Mouse (Mus musculus): ENCODE results near the gene Stx1a. TPM values are rescaled to one million over a fixed set of nuclear protein-coding genes. Genes with fewer than 3 reads are reported as not detected.

Gene Stx1a
- polyA plus RNA-seq, 1 experiment from 2014 or later, result 0.26 TPM

DNA sequence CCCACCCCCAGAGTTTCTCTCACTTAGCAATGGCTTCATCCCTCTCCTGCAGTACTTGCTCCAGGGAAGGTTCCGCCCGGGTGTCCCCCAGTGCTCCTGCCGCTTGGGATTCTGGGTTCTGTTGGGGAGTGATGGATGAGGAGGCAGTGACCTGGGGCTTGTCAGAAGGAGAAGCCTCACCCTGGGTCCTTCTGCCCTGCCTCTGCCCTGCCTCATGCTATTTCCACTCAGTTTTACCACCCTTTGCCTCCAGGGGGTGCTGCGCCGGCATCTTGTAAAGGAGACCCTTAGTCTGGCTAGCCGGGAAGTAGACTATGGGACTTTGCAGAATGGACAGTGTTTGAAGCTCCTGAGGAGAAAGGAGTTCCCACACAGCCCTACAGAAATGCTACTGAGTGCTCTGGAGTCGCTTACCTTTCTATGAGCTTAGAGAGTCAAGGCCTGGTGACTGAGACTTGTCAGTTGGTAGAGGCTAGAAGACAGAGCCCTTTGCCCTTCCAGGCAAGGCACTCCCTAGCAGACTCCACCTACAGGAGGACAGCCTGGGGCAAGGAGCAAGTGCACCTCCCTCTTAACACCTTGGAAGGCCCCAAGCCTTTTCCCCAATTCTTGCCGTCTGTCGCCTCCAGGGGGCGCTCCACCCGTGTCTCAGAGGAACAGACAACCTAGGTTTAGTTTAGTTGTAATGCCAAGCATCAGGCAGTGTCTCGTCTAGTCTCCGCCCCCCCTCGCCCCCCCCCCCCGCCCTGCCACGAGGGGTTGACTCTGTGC is 10.4 kb upstream of the Stx1a start:
- WGBS (ENCODE audit: missing documents), result 29% methylated on average over 16 of the region's 16 CpGs
- no peak overlapping the region for H3K27ac ChIP-seq
- H3K79me2 ChIP-seq (ENCODE audit: inconsistent target), result no peaks in the 10 kb centered on the region
- H3K36me3 ChIP-seq (ENCODE audit: inconsistent target), result no peaks in the 10 kb centered on the region
- no peak overlapping the region for H3K4me3 ChIP-seq (ENCODE audit: inconsistent target)

DNA sequence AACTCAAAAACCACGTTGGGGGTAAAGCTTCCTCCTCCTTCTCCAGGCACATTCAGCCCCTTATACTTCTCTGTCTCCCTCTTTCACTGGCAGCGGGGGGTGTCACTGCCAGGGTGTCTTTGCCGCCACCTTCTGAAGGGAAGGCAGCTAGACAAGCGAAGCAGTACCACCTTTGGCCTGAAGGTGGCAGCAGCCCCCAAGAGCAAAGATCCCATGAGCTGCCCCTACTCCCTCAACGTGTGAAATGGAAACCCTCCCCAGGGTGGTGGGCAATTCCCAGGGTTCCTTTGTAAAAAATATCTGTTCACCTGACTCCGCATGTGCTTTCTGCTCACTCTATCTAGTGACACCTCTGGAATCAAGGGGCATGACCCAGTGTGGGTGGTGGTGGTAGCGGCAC is 7.8 kb upstream of the Stx1a start:
- Histone ChIP-seq H3K79me2 (ENCODE audit: inconsistent target) (no peaks in the 10 kb centered on the region), H3K27ac (no peak overlapping the region), H3K36me3 (ENCODE audit: inconsistent target) (no peaks in the 10 kb centered on the region), H3K4me3 (ENCODE audit: inconsistent target) (no peak overlapping the region)
- WGBS (ENCODE audit: missing documents), result 17% methylated on average over 7 of the region's 7 CpGs

DNA sequence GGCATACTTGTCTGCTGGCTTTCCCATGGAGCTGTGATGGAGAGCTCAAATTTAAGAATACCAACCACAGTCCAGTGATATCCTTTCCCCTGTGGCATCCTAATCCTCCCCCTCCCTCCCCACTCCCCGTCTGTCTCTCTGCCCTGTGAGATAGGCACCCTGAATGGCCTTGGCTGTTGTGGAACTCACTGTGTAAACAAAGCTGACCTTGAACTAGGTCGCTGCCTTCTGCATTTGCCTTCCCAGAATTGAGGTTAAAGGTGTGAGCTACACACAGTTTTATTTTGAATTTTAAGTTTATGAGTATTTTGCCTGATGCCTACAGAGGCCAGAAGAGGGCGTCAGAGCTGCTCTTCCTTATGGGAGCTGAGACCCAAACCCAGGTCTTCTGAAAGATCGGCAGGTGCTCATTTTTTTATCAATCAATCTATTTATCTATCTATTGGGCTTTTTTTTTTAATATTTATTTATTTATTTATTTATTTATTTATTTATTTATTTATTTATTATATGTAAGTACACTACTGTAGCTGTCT is 7.0 kb upstream of the Stx1a start:
- Histone ChIP-seq H3K27ac (no peak overlapping the region), H3K79me2 (ENCODE audit: inconsistent target) (no peaks in the 10 kb centered on the region), H3K4me3 (ENCODE audit: inconsistent target) (no peak overlapping the region), H3K36me3 (ENCODE audit: inconsistent target) (no peaks in the 10 kb centered on the region)
- 69% methylated on average over 4 of the region's 4 CpGs for WGBS (ENCODE audit: missing documents)

DNA sequence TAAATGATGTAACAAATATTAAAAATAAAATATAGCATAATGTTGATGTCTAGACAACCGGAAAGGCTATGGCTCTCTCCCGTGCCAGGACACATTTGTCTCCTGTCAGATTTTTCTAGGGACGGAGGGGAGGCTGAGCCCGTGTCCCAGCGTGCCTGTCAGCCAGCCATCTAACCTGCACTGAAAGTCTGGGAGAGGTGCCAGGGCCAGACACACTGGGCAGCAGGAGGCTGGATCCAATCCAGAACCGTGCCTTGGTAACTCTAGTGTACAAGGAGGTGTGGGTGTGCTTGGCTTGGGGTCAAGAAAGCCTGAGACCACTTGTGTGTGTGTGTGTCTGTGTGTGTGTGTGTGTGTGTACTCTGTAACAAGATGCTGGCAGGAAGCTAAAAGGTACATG is 1.5 kb upstream of the Stx1a start:
- 29% methylated on average over 6 of the region's 6 CpGs for WGBS (ENCODE audit: missing documents)
- no peaks in the 10 kb centered on the region for H3K36me3 ChIP-seq (ENCODE audit: inconsistent target)
- no peak overlapping the region for H3K27ac ChIP-seq
- H3K79me2 ChIP-seq (ENCODE audit: inconsistent target), result no peaks in the 10 kb centered on the region
- no peak overlapping the region for H3K4me3 ChIP-seq (ENCODE audit: inconsistent target)

DNA sequence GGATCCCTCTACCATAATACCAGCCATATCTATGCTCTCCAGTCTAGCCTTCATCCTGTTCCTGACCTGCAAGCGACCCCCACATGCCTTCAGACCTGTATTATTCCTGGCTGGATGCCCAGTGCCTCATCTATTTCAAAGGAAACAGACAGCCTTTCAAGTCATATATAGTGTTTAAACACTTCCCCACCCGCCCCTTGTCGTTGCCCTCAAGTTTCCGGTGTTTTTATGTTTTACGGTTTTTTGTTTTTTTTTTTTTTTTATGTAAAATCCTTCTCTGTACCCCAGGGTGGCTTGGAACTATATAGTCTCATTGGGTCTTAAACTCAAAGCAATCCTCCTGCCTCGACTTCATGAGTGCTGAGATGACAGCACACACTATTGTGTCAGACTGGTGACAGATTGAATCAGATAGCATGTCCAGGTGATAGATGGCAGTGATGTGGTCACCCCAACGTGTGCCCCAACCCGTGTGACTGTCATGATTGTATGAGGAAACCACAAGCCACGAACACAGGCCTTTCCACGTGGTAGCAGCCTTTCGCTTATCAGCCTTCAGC is 1.5 kb downstream of the Stx1a start:
- 17% methylated on average over 11 of the region's 11 CpGs for WGBS (ENCODE audit: missing documents)
- H3K79me2 ChIP-seq (ENCODE audit: inconsistent target), result no peaks in the 10 kb centered on the region
- no peak overlapping the region for H3K27ac ChIP-seq
- no peak overlapping the region for H3K4me3 ChIP-seq (ENCODE audit: inconsistent target)
- no peaks in the 10 kb centered on the region for H3K36me3 ChIP-seq (ENCODE audit: inconsistent target)

DNA sequence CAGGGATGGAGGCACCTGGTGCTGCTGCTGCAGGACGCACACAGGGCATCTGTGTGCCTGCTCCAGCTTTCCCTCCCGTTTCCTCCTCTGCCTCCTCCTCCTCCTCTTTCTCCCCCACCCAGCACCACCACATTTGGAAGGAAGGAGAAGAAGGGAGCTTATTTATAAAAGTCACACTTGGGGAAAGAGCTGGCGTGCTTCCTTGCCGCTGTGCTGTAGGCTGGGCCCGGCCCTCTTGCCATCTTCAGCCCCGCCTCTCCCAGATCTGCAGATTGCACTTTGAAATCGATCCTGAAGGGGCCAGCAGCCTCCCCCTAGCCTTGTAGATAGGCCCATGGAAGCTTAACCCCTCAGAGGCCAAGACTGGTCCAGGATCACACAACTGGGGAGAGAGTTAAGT is 2.6 kb downstream of the Stx1a start:
- Histone ChIP-seq H3K4me3 (ENCODE audit: inconsistent target) (no peak overlapping the region), H3K79me2 (ENCODE audit: inconsistent target) (no peaks in the 10 kb centered on the region), H3K27ac (no peak overlapping the region), H3K36me3 (ENCODE audit: inconsistent target) (no peaks in the 10 kb centered on the region)
- WGBS (ENCODE audit: missing documents), result 15% methylated on average over 7 of the region's 7 CpGs

DNA sequence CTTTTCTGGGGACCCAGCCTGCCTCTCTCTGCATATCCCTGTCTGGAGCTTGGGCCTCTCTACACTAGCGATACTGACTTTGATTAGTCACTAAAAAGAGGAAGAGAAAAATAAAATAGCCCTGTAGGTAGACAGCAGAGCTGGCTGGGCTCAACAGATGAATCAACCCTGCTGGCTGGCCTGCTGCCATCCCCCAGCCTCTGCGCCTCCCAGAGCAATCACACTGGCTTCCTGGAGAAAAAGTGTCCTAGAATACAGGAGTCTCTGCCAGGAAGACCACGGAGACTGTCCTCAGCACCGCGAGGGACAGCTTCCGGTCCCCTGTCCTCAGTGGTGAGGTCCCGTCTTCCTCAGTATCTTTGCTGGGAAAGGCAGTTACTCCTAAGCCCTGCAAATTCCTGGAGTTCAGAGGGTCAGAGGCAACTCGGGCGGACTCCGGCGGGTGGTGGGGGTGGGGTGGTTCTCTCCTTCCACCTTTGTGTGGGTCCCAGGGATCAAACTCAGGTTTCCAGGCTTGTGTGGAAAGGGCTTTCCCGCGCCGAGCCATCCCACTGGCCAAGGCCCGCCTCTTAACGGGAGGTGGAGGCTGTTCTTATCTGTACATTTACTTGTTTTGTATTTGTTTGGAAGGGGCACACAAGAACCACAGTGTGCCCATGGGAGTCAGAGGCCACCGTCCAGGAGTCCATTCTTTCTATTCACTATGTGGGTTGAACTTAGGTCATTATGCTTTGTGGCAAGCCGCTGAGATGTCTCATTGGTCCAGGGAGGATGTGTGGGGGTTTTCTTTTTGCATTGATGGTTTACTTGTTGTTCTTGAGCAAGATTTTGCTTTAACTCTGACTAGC is 5.9 kb downstream of the Stx1a start:
- no peaks in the 10 kb centered on the region for H3K36me3 ChIP-seq (ENCODE audit: inconsistent target)
- no peak overlapping the region for H3K27ac ChIP-seq
- H3K4me3 ChIP-seq (ENCODE audit: inconsistent target), result no peak overlapping the region
- no peaks in the 10 kb centered on the region for H3K79me2 ChIP-seq (ENCODE audit: inconsistent target)
- WGBS (ENCODE audit: missing documents), result 29% methylated on average over 17 of the region's 18 CpGs

DNA sequence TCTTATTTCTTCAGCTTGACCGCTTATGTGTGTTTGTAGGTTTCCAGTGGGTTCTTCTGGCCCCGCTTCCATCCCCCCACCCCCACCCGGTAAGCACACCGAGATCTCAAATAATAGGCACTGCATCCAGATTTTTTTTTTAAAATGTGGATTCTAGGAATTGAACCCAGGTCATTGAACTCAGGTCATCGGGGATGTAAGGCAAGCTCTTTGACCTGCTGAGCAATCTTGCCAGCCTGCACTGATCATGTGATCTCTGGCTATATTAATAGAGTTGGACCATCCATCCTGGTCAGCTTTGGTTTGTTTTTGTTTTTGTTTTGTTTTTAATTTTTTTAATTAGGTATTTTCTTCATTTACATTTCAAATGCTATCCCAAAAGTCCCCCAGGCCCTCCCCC is 9.3 kb downstream of the Stx1a start:
- Histone ChIP-seq H3K79me2 (ENCODE audit: inconsistent target) (no peaks in the 10 kb centered on the region), H3K27ac (no peak overlapping the region), H3K4me3 (ENCODE audit: inconsistent target) (no peak overlapping the region), H3K36me3 (ENCODE audit: inconsistent target) (no peaks in the 10 kb centered on the region)
- WGBS (ENCODE audit: missing documents), result 91% methylated on average over 5 of the region's 5 CpGs

DNA sequence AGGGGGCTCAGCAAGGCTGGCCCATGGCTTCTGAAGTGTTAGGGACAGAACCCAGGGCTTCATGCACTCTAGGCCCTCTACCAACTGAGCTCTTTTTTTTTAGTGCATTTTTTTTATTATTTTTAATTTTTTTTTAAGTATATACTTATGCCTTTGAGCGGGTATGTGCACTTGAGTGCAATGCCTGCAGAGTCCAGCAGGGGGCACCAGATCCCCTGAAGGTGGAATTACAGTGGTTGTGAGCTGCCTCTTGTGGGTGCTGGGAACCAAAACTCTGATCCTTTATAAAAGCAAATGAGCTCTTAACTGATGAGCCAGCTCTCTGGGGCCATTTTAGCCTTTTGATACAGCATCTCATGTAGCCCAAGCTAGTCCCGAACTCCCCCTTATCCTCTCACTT is 11.3 kb downstream of the Stx1a start:
- H3K4me3 ChIP-seq (ENCODE audit: inconsistent target), result no peak overlapping the region
- H3K36me3 ChIP-seq (ENCODE audit: inconsistent target), result no peaks in the 10 kb centered on the region
- H3K27ac ChIP-seq, result no peak overlapping the region
- H3K79me2 ChIP-seq (ENCODE audit: inconsistent target), result no peaks in the 10 kb centered on the region
- 100% methylated on average over 2 of the region's 2 CpGs for WGBS (ENCODE audit: missing documents)

DNA sequence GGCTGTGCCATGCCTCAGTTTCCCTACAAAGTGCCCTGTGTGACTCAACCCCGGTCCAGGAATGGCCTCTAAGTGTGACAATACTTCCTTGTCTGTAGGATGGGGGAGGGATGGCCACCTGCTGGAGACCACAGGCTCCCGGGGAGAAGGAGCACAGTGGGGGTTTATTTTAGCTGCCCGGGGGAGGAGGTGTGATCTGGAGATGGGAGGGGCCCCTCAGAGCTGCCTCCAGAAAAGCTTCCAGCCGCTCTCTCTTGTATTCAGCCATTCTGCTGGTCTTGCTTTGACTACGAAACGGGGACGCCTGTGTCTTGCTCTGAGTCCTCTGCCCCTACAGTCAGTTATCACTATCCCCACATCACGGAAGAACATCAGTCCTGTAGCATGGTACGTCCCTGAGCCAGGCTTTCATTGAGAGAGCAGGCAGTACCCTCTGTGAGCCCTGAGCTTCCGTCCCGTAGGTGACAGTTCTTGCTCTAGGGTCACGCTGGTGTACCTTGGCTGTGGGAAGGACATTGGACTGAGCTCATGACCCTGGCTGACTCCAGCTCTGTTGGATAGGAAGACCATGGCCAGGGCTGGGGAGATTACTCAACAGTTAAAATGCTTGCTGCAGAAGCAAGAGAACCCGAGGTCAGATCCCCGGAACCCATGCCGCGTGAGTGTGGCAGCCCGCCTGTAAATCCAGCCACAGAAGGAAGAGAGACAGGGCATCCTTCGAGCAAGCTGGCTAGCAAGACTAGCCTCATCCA is 12.5 kb downstream of the Stx1a start:
- Histone ChIP-seq H3K4me3 (ENCODE audit: inconsistent target) (no peak overlapping the region), H3K79me2 (ENCODE audit: inconsistent target) (no peaks in the 10 kb centered on the region), H3K36me3 (ENCODE audit: inconsistent target) (no peaks in the 10 kb centered on the region), H3K27ac (no peak overlapping the region)
- WGBS (ENCODE audit: missing documents), result 80% methylated on average over 18 of the region's 18 CpGs

DNA sequence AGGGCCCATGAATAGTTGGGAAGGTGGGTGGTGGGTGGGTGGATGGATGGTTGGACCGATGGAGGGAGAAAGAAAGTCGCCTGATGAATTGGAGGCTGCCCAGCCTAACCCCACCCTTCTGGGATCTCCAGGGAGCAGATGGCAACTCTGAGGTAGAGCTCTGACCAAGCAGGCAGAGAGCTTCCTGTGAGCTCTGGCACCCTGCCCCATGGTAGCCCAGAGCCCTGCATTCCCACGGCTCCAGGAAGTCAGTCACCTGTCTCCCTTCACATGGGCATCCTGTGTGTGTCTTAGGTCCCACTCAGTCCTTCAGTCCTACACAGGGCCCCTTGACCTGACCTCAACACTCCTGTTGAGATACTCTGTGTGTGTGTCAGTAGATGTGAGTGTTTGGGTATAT is 14.7 kb downstream of the Stx1a start:
- Histone ChIP-seq H3K4me3 (ENCODE audit: inconsistent target) (no peak overlapping the region), H3K79me2 (ENCODE audit: inconsistent target) (no peaks in the 10 kb centered on the region), H3K27ac (no peak overlapping the region), H3K36me3 (ENCODE audit: inconsistent target) (no peaks in the 10 kb centered on the region)
- 44% methylated on average over 3 of the region's 3 CpGs for WGBS (ENCODE audit: missing documents)

DNA sequence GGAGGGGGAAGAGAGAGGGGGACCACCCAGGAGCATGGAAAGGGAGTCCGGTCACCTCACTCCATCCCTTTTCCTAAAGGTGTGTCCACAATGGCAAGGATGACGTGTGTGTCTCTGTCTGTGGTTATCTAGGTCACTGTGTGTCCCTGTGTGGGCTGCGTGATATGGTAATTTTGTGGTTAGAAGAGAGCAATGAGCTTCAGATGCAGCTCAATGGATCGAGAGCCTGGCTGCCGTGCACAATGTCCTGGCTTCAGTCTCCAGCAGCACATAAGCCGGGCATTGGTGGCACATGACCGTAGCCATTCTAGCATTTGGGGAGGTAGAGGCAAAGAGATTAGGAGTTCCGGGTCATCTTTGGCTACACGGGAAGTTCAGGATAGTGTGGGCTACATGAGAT is 16.3 kb downstream of the Stx1a start:
- Histone ChIP-seq H3K4me3 (ENCODE audit: inconsistent target) (no peak overlapping the region), H3K79me2 (ENCODE audit: inconsistent target) (no peaks in the 10 kb centered on the region), H3K27ac (no peak overlapping the region), H3K36me3 (ENCODE audit: inconsistent target) (no peaks in the 10 kb centered on the region)
- 56% methylated on average over 9 of the region's 9 CpGs for WGBS (ENCODE audit: missing documents)

DNA sequence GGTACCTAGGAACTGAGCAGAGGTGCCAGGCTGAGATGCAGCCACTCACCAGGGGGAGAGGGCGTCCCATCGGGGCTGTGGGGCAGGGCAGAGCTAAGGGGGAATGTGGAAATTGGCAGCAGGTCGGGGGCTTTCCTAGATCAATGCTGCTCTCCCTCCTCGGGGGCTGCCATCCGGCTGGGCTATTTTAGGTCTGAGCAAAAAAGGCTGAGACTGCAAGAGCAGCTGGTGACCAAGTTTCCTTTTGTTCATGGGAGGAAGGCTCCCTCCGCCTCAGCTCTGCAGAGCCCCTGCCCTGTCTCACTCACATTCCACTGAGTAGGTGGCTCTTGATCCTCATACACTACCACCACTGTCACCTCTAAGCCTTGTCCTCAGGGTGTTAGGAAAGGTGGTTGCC is 16.8 kb downstream of the Stx1a start:
- no peak overlapping the region for H3K4me3 ChIP-seq (ENCODE audit: inconsistent target)
- no peaks in the 10 kb centered on the region for H3K36me3 ChIP-seq (ENCODE audit: inconsistent target)
- H3K27ac ChIP-seq, result no peak overlapping the region
- 14% methylated on average over 6 of the region's 6 CpGs for WGBS (ENCODE audit: missing documents)
- H3K79me2 ChIP-seq (ENCODE audit: inconsistent target), result no peaks in the 10 kb centered on the region

DNA sequence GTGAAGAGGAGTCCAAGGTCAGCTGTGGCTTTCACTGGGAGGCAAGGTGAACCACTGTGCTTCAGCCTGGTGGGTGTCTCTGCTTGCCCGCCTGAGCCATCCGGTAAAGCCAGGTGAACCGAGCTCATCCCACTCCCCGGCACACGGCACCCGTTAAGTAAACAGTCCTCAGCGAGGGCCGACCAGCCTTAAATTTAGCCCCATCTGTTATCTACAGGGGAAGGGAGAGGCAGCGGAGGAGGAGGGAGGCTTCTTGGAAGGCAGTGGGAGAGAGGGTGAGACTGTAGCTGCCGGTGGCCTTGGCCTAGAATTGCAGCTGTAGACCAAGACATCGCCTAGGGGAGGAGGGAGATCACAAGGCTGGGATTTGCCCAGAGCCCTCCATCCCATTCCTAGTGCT is 17.5 kb downstream of the Stx1a start:
- no peak overlapping the region for H3K27ac ChIP-seq
- no peaks in the 10 kb centered on the region for H3K36me3 ChIP-seq (ENCODE audit: inconsistent target)
- no peaks in the 10 kb centered on the region for H3K79me2 ChIP-seq (ENCODE audit: inconsistent target)
- H3K4me3 ChIP-seq (ENCODE audit: inconsistent target), result no peak overlapping the region
- WGBS (ENCODE audit: missing documents), result 98% methylated on average over 8 of the region's 11 CpGs
